Mouse (Mus musculus) thymus, postnatal 0 days (tissue): ENCODE data around the gene Nup35. TPM values are rescaled to one million over a fixed set of nuclear protein-coding genes. Genes with fewer than 3 reads are reported as not detected.

ENCODE experiments used
- DNase-seq: peaks from one replicate; pipeline ENCODE4 v3.0.0-alpha.2; 2015; ENCODE audit warnings: low spot score
- polyA plus RNA-seq: library from polyadenylated mRNA; unstranded; fragments of >200 nt; fragmentation: Nextera tagmentation; extraction: Ambion mirVana; gene quantifications from 2 replicates; pipeline ENCODE4 v1.2.1, GENCODE M21; 2015

Gene Nup35
- polyA plus RNA-seq = 42.7 and 45.2 TPM in 2 replicates

GRCm38 (mm10) chr2:80616854-80617737 lies at the start of gene Nup35, which contains the start of gene Dusp19:
TSS of gene Nup35 (plus strand) at chr2:80617236.
TSS of gene Dusp19 (plus strand) at chr2:80617045.
- DNase-seq = peak; percentile 96

DNA sequence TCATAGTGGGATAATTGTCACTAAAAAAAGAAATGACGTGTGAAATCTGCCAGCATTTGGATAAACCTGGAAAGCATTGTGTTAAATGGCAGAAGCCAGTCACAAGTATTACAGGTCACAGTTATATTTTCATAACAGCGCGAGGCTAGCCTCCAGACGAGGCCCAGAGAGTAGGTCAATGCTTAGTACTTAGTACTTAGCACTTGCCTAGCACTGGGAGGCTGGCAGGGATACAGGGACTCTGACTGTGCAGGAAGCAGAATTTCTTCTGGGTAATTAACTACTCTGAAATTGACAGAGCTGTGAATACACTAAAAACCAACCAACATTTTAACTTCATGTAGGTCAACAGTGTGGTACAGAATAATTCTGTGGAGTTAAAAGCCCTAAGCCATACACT lies 49.6 kb upstream of the Nup35 start:
- no peak for DNase-seq

DNA sequence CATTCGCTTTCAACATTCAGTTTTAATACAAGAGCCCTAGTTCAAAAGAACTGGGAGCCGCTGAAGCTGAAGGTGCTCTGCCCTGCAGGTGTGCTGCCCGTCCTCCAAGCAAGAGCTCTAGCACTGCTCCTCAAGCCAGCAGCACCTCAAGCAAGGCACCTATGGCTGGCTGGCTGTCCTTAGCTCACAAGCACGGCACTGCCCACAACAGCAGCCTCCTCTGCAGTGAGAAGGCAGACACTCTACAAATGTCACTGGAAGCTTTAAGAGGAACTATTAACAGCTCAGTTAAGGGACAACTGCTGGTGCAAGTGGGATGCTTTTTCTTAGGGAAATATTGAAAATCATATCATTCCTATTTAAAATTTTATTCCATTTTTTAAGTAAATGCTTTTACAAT lies 46.4 kb upstream of the Nup35 start:
- no peak for DNase-seq

DNA sequence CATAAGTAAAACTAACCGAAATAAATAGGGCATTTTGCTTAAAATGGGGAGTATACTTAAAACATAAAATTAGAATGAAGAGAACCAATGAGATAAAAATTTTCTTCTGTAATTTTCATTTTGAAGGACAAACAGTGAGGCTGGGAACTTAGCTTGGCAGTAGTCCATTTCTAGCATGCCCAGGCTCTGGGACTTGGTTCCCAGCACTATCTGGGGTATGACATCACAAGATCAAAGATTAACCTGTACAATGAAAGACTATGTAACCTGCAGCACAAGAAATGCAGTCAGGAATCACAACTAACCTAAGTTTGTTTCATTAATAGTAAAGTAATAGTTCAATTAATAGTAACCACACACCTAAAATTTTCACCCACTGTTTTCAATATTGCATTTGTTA lies 39.8 kb upstream of the Nup35 start:
- DNase-seq = no peak

DNA sequence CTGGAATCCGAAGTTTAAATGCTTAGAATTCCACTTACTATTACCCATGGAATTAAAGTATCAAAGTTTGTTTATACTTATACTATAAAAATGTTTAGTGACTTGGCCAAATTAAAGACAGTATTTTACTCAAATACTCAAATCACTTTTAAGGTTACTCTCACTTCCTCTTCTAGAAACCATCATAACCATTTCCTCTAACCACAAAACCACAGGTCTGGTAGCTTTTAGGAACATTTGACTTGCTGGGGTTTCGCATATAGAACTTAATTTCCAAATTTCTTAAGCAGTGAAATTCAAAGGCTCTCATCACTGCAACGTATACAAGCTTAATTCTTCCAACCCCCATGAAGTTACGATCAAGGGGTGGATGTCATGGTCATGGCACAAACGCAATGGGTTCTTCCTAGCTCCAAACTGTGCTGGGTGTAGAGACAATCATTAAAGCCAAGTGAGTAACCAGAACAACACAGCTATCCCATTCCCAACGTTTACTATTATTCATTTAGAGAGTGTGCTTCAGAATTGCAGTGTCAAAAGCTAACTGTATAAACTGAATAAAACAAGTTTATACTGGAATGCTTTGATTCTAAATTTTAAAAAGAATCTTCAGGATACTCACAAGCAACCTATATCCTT lies 37.7 kb upstream of the Nup35 start:
- peak; percentile 9 for DNase-seq

GRCm38 (mm10) chr2:80580311-80580961 lies 36.6 kb upstream of the Nup35 start:
- peak; percentile 5 for DNase-seq

- peak; percentile 83 for DNase-seq
These were observed 35.9 kb upstream of the Nup35 start, which contains the start of gene Nckap1 for GRCm38 (mm10) chr2:80581043-80581711. TSS of gene Nckap1 (minus strand) at chr2:80581380.

- DNase-seq = no peak
These were observed 34.7 kb upstream of the Nup35 start for GRCm38 (mm10) chr2:80582356-80582755.

GRCm38 (mm10) chr2:80594215-80594918 lies 22.7 kb upstream of the Nup35 start:
- DNase-seq = no peak

- DNase-seq = no peak
These were observed 20.1 kb upstream of the Nup35 start for GRCm38 (mm10) chr2:80596960-80597359.

DNA sequence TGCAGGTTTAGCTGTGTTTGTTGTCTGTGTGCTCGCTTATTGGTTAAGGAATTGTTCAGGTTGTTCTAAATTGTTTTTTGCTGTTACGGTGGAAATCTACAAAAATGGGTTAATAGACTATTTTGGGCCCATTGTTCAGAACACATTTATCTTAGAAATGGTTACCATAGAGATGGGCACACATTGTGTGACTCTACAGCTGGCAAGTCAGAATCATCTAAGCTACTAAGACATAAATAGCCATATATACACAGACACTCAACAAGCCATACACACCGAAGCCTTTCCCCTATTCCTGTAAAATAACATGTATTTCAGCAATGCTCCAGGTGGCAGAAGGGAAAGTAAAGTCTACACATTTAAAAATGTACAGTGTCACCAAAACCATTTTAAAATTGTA lies 17.2 kb upstream of the Nup35 start:
- no peak for DNase-seq

- no peak for DNase-seq
These were observed 16.4 kb upstream of the Nup35 start for GRCm38 (mm10) chr2:80600611-80601010.

- no peak for DNase-seq
These were observed 14.3 kb upstream of the Nup35 start for GRCm38 (mm10) chr2:80602756-80603155.

DNA sequence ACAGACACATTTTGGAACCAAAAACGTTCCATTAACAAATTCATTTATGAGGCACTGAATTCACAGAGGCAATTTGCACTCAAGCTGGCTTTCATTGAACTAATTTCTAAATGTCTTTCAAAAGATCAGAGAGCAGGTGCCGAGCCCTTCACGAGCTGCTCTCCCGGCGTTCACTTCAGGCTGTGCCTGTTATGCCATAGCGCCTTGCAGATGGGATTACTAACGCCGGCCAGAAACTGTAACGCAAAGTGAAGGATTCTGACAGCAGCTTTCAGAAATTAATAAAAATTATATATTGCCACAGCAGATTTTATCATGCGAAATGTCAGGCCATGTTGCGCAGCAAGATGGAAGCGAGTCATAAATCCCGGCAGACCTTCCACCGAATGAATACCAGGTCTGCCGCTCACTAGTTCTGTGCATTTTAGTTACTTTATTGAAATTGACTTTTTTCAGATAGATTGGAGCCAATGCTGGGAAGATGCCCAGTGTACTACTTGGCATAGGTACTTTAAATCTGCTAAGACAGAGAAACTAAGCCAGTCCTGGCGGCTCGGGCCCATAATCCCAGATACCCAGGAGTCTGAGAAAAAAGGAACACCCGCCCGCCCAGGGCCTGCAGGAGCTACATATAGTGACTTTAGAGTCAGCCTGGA lies 13.1 kb upstream of the Nup35 start:
- DNase-seq = no peak

- no peak for DNase-seq
These were observed 4.8 kb upstream of the Nup35 start for GRCm38 (mm10) chr2:80612286-80612685.

GRCm38 (mm10) chr2:80612796-80613195 lies 4.2 kb upstream of the Nup35 start:
- DNase-seq = no peak

GRCm38 (mm10) chr2:80618991-80619390 lies 2.0 kb downstream of the Nup35 start:
- no peak for DNase-seq

DNA sequence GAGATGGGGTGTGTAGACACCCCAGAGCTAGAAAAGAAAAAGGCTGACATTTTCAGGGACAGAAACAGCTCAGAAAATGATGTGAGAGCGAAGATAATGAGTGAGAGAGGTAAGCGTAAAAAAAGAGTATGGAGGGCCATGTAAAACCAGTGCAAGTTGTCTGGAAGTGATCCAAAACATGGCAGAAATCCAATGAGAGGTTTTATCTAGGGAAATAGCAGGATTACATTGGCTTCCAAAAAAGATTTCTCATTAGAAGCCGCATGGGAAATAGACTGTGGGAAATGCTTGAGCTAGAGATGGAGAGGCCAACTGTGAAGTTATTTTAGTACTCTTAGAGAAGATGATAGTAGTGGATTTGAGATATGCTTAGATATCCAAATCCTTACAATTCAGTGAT lies 4.9 kb downstream of the Nup35 start:
- no peak for DNase-seq

DNA sequence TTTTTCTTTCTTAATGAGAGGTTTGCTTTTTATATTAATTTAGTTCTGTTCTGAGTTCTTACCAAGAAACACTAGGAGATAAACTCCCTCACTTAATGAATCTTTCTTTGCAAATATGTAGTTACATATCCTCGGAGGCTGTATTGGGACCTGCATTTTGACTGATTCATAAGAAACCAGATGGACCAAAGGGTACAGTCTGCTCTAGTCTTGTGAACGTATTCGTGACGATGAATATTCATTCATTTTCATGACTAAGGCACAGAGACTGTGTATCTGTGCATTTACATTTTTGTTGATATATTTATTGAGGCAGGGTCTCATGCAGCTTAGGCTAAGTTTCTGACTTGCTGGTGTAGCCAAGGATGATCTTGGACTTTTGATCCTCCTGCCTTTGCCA lies 7.5 kb downstream of the Nup35 start:
- no peak for DNase-seq

DNA sequence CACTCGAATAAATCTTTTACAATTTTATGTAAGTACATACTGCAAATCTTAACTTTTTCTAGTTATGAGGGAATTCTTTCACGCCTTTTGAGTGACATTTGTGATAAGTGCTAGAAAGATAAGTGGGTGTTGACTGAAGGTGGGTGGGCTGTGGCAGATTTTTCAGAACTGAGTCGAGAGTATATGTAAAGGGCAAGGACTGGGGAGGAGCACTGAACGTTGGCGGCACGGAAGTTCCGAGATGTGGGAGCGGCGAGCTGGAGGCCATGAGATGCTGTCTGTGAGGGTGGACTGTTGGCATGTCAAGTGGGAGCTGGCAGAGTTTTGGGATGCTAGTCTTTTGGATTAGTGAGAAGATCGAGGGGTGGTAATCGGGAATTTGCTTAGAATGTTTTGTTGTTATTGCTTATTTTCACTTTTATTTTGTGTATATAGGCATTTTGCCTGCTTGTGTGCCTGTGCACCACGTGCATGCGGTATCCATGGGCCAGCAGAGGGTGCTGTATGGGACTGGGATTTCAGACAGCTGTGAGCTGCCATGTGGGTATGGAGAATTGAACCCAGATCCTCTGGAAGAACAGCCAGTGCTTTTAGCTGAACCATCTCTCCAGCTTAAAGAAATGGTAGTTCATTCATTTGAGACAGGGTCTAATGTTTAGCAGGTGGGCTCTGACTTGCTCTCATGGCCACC lies 15.4 kb downstream of the Nup35 start:
- no peak for DNase-seq
